Mouse (Mus musculus): ENCODE results near the gene Usp1.

GRCm38 (mm10) chr4:98882706-98883105 lies 40.9 kb upstream of the Usp1 start:
- TF ChIP-seq EP300 (IDR thresholded peaks at IDR 0.05) = no peak
- TF ChIP-seq CTCF (IDR thresholded peaks at IDR 0.05) = no peak
